Mouse (Mus musculus) liver, embryonic 14.5 days (tissue): ENCODE measurements around the gene Stat3. TPM values are rescaled to one million over a fixed set of nuclear protein-coding genes. Genes with fewer than 3 reads are reported as not detected.

Source experiments
- ATAC-seq: fragments of 200-750 bp; cut with Nextera tagmentation; 2 replicates; pipeline ENCODE4 v1.8.0; 2017; ENCODE audit warnings: moderate number of reproducible peaks, mild to moderate bottlenecking, moderate library complexity; ENCODE audit not compliant: insufficient read depth
- DNase-seq, 3 experiments: peaks; one replicate each; pipeline ENCODE4 v3.0.0-alpha.2; 2012 to 2013; ENCODE audit warnings: low read depth in 3 of 3, low spot score in 3 of 3
- H3K27ac ChIP-seq: fragments of 300-500 bp; sonication (generic); 2 replicates; pipeline ENCODE4 v1.5.1; 2014; ENCODE audit warnings: moderate library complexity, mild to moderate bottlenecking, control low read depth, inconsistent platforms
- H3K27me3 ChIP-seq: fragments of 300-500 bp; sonication (generic); 2 replicates; pipeline ENCODE4 v1.6.1; 2014; ENCODE audit warnings: mild to moderate bottlenecking, low read length, moderate library complexity; ENCODE audit not compliant: control insufficient read depth, insufficient read depth
- H3K36me3 ChIP-seq: fragments of 300-500 bp; sonication (generic); replicated peaks from 2 replicates; pipeline ENCODE4 v1.6.1; 2014; ENCODE audit warnings: low read depth; ENCODE audit not compliant: control insufficient read depth, insufficient read depth
- H3K4me1 ChIP-seq, 2 experiments: fragments of 200-500 bp in 1 of 2; fragments of 300-500 bp in 1 of 2; sonication (generic) in 1 of 2; replicated peaks; 2 replicates each; pipeline ENCODE4 v1.6.1; 2012 to 2014; ENCODE audit warnings: antibody characterized with exemption in 1 of 2, inconsistent platforms in 1 of 2, low read length in 1 of 2; ENCODE audit not compliant: control insufficient read depth in 2 of 2, insufficient read depth in 2 of 2
- H3K4me2 ChIP-seq: fragments of 300-500 bp; sonication (generic); 2 replicates; pipeline ENCODE4 v1.6.1; 2014; ENCODE audit warnings: low read depth, mild to moderate bottlenecking, control low read depth, moderate library complexity
- H3K4me3 ChIP-seq, 2 experiments: fragments of 200-500 bp in 1 of 2; fragments of 300-500 bp in 1 of 2; sonication (generic) in 1 of 2; 2 replicates each; pipeline ENCODE4 v1.5.1; 2012 to 2014; ENCODE audit warnings: low read depth in 2 of 2, low read length in 2 of 2, mild to moderate bottlenecking in 2 of 2, control low read depth in 1 of 2, inconsistent platforms in 1 of 2, moderate library complexity in 1 of 2; ENCODE audit not compliant: insufficient read depth in 1 of 2
- H3K9ac ChIP-seq: fragments of 300-500 bp; sonication (generic); replicated peaks from 2 replicates; pipeline ENCODE4 v1.6.1; 2014; ENCODE audit warnings: mild to moderate bottlenecking, control low read depth, moderate library complexity
- H3K9me3 ChIP-seq: fragments of 300-500 bp; sonication (generic); 2 replicates; pipeline ENCODE4 v1.6.1; 2016; ENCODE audit warnings: low read length, mixed read lengths; ENCODE audit not compliant: control insufficient read depth
- CTCF ChIP-seq: IDR thresholded peaks from 2 replicates; pipeline ENCODE4 v1.5.1; 2016; ENCODE audit warnings: antibody characterized with exemption, low read depth, control low read depth
- EP300 ChIP-seq: IDR thresholded peaks from 2 replicates; pipeline ENCODE4 v1.6.1; 2016; ENCODE audit warnings: antibody characterized with exemption, low read depth
- WGBS: fragments of 180-500 bp; shearing (Covaris S2); extraction: QIAGEN DNeasy Blood & Tissue Kit; methylation state at CpG from one replicate; pipeline ENCODE4 v1.1.7; 2014; ENCODE audit not compliant: insufficient replicate concordance; 5-methylcytosine and 5-hydroxymethylcytosine counted together
- polyA plus RNA-seq, 2 experiments: library from polyadenylated mRNA; depleted of rRNA in 1 of 2; stranded (reverse) in 1 of 2; unstranded in 1 of 2; fragments of >200 nt; fragmentation: Nextera tagmentation in 1 of 2; extraction: Ambion mirVana in 1 of 2; gene quantifications; 2 replicates each; pipeline versions ENCODE4 v1.2.1 to v1.2.3; 2012 to 2014

The Stat3 gene
- polyA plus RNA-seq, 2 experiments = 17.7 to 27.4 TPM

DNA sequence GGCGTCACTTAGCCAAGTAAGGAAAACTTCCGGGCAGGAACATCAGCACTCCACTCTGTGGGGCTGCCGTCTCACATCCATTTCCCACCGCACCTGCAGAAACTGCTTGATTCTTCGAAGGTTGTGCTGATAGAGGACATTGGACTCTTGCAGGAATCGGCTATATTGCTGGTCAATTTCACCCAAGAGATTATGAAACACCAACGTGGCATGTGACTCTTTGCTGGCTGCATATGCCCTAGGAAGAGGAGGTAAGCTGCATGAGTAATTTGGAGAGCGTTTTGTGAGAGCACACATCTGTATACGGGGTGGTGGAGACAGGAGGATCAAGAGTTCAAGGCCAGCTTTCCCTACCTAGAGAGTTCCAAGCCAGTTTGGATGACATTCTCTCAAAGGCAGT, 30.8 kb downstream of the Stat3 start:
- H3K36me3 ChIP-seq = peaks cover 8% of the 10 kb centered on the region
- no peak for ATAC-seq
- no peak for DNase-seq

DNA sequence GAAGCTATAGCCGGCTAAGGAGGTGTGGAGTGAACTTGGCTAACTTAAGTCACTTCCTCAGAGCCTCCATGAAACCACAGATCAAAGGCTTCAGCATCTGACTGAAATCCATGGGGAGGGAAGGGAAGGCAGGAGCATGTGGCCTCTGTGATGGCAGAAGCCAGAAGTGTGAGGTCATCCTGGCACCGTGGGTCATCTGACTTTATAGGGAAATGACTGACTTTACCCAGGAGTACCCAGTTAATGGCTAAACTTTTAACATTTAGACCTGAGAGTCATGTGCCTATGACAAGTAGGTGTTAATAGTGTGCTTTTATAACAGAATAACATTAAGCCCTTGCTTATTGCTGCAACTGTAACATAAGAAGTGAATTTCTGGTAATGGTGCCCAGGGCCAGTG, 31.2 kb downstream of the Stat3 start:
- no peak overlapping the region for H3K9ac ChIP-seq
- 66% methylated on average over 2 of the region's 2 CpGs for WGBS
- H3K4me3 ChIP-seq = no peak overlapping the region
- no peaks in the 10 kb centered on the region for H3K27me3 ChIP-seq
- H3K36me3 ChIP-seq = peaks cover 13% of the 10 kb centered on the region
- H3K4me1 ChIP-seq = peaks cover 6 to 15% of the 10 kb centered on the region in 2 experiments; a peak in 3 of 4 replicates
- no peak overlapping the region for H3K4me2 ChIP-seq
- H3K27ac ChIP-seq = no peak overlapping the region
- H3K9me3 ChIP-seq = no peaks in the 10 kb centered on the region
- DNase-seq (no peak), ATAC-seq (no peak)
- TF ChIP-seq CTCF = no peak
- no peak for TF ChIP-seq EP300

More for the DNA sequence above, 30.8 kb downstream of the Stat3 start:
- TF ChIP-seq EP300 (no peak), CTCF (no peak)
- Histone ChIP-seq H3K27ac (no peak overlapping the region), H3K4me3 (no peak overlapping the region), H3K27me3 (no peaks in the 10 kb centered on the region), H3K4me1 (peaks cover 6 to 18% of the 10 kb centered on the region in 2 experiments; a peak in 3 of 4 replicates), H3K9me3 (no peaks in the 10 kb centered on the region), H3K4me2 (no peak overlapping the region), H3K9ac (no peak overlapping the region)
- WGBS = 80% methylated on average over 9 of the region's 9 CpGs

DNA sequence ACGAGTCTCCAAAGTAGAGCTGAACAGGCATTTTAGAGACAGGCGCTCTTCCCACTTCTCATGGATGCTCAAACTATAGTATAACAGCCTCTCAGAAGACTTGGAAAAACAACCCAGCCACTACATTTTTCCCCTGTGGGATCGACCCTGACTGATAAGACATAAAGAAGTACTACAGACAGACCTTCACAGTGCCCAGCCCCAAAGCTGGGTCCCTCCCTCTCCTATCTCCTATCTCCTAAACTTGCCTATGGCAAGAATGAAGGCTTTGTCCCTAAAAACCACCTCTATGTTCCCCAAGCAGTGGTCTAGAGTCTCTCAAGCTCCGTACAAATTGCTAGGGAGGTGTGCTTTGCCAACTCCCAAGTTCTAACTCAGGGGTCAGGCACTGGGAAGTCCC, 32.5 kb downstream of the Stat3 start:
- H3K27ac ChIP-seq = no peak overlapping the region
- peaks cover 6 to 12% of the 10 kb centered on the region in 2 experiments; a peak in 3 of 4 replicates for H3K4me1 ChIP-seq
- H3K27me3 ChIP-seq = no peaks in the 10 kb centered on the region
- peaks cover 20% of the 10 kb centered on the region for H3K36me3 ChIP-seq
- no peak overlapping the region for H3K4me2 ChIP-seq
- ATAC-seq (no peak), DNase-seq (no peak)
- no peak overlapping the region for H3K4me3 ChIP-seq
- 45% methylated on average over 4 of the region's 4 CpGs for WGBS
- H3K9me3 ChIP-seq = no peaks in the 10 kb centered on the region
- no peak overlapping the region for H3K9ac ChIP-seq
- TF ChIP-seq EP300 (no peak), CTCF (no peak)

DNA sequence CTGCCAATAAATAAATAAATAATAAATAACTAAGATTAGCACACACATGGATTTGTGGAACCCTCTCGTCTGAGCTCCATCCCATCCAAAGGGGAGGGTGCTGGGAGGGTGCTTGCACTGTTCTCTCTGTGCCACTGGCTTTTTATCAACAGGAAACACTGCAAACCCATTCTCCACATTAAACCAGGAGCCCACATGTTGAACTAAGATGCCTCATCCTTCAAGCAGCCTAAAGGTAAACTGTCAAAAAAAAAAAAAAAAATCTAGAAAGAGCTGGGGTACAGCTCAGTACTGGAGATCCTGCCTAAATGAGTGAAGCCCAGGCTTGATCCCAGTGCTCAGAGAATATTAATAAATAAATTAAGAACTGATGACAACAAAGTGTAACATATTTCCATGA, 33.4 kb downstream of the Stat3 start:
- Histone ChIP-seq H3K9me3 (no peaks in the 10 kb centered on the region), H3K4me1 (peaks cover 6 to 12% of the 10 kb centered on the region in 2 experiments; a peak in 3 of 4 replicates), H3K36me3 (peaks cover 24% of the 10 kb centered on the region), H3K4me3 (no peak overlapping the region), H3K27me3 (no peaks in the 10 kb centered on the region), H3K27ac (no peak overlapping the region), H3K9ac (no peak overlapping the region), H3K4me2 (no peak overlapping the region)
- 32% methylated on average over 1 of the region's 1 CpGs for WGBS
- DNase-seq (no peak), ATAC-seq (no peak)
- TF ChIP-seq EP300 (no peak), CTCF (no peak)

DNA sequence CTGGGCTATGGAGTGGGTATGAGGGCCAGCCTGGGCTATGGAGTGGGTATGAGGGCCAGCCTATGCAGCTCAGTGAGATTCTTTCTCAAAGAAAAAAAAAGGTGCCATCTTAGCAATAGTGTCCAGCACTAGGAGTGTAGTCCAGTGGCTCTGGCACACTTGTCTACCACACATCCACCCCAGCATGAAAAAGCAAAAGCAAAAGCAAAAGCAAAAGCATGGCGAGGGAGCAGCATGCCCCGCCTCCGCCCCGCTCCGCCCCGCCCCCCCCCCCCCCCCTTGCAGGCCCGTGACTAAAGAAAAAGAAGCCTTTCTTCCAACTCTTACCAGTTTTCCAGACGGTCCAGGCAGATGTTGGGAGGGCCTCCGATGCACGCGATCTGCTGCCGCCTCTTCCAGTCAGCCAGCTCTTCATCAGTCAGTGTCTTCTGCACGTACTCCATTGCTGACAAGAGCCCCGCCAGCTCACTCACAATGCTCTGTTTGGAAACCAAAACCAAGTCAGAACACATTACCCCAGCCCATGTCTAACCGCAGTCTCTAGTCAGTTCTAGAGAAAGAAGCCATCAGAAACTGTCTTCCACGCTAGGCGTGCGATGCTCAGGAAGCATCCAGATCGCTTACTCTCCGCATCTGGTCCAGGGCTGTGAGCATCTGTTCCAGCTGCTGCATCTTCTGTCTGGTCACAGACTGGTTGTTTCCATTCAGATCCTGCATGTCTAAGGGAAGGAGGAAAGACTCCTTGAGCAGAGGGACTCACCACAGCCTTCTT, 34.6 kb downstream of the Stat3 start:
- Histone ChIP-seq H3K4me1 (peaks cover 6 to 12% of the 10 kb centered on the region in 2 experiments; a peak in 3 of 4 replicates), H3K36me3 (peaks cover 24% of the 10 kb centered on the region)
- WGBS = 81% methylated on average over 17 of the region's 20 CpGs

More for the DNA sequence above, 34.6 kb downstream of the Stat3 start:
- TF ChIP-seq CTCF (no peak), EP300 (no peak)
- ATAC-seq (no peak), DNase-seq (no peak)
- Histone ChIP-seq H3K27me3 (no peaks in the 10 kb centered on the region), H3K4me2 (no peak overlapping the region), H3K27ac (no peak overlapping the region), H3K9ac (no peak overlapping the region), H3K4me3 (no peak overlapping the region), H3K9me3 (no peaks in the 10 kb centered on the region)
